Mouse (Mus musculus) retina, embryonic 14.5 days (tissue): ENCODE data around the gene Gm5741.
"Not testable (repeated sequence)": the region's sequence is repeated elsewhere in the genome, so short reads cannot be mapped to it uniquely, and the experiment has no call there.

ENCODE experiments used
- DNase-seq: peaks from one replicate; pipeline ENCODE4 v3.0.0-alpha.2; 2015; ENCODE audit warnings: low spot score

The Gm5741 gene

DNA sequence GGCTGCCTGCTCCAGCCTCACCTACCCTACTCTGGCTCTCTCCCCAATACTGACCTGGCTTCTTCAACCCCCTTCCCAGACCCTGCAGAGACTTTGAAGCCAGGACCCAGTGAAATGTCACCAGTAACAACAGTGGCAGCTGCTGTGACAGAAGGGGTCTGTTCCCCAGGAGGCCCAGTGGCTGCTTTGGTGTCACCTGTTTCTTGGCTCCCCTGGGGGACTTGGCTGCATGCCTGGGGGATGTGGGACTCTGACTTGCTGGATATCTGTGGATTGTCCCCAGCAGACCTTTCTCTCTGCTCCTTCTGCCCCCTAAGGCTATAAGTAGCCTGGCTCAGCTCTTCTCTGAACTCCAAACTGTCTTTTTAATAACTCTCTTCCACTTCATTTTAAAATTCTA lies at the start of gene Gm5741:
Gm5741 (minus strand) TSS at position 1 of the 400 bp plus-strand sequence.
- DNase-seq: no peak

- no peak for DNase-seq
Measured at GRCm38 (mm10) chr8:85116984-85117383, 49.2 kb upstream of the Gm5741 start.

DNA sequence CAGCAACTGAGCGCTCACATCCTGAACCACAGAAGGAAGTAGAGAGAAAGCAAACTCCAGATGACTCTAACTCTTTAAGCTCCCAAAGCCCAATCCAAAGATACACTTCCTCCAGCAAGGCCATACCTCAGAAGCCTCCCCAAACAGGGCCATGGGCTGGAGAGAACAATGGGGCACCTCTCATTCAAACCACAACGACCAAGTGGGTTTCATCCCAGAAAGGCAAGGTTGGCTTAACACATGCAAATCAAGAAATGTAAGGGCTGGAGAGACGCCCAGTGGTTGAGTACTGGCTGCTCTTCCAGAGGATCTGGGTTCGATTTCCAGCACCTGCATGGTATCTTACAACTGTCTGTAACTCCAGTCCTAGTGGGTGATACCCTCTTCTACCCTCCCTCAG lies 47.7 kb upstream of the Gm5741 start:
- no peak for DNase-seq

- DNase-seq: no peak
Measured at GRCm38 (mm10) chr8:85113241-85113640, 45.5 kb upstream of the Gm5741 start.

- DNase-seq: no peak
Measured at GRCm38 (mm10) chr8:85100076-85100665, 32.4 kb upstream of the Gm5741 start.

GRCm38 (mm10) chr8:85096850-85097249 lies 29.1 kb upstream of the Gm5741 start:
- DNase-seq: no peak

DNA sequence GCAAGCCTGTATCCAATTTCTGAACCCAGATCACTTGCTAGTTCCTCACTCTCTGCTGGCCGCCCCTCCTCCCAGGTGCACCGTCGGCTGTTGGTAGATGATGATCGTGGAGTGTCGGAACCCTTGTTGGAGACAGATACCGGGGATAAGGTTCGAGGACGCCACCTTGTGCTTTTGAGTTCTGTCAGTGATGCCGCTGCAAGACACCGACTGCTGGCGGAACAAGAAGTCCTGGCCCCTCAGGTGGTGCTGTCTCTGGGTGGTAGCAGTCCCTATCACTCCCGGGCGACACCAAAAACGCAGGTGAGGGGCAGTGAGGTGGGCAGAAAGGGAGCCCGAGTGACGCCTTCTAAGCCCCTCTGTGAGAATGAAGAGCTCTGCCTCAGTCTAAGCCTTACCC lies 28.4 kb upstream of the Gm5741 start:
- DNase-seq: no peak

- DNase-seq: no peak
Measured at GRCm38 (mm10) chr8:85095566-85095965, 27.8 kb upstream of the Gm5741 start.

GRCm38 (mm10) chr8:85095051-85095450 lies 27.3 kb upstream of the Gm5741 start:
- no peak for DNase-seq

GRCm38 (mm10) chr8:85091526-85092090 lies 23.8 kb upstream of the Gm5741 start:
- DNase-seq: no peak

GRCm38 (mm10) chr8:85090856-85091255 lies 23.1 kb upstream of the Gm5741 start:
- DNase-seq: no peak

- DNase-seq: no peak
Measured at GRCm38 (mm10) chr8:85088771-85089170, 21.0 kb upstream of the Gm5741 start.

GRCm38 (mm10) chr8:85086238-85086637 lies 18.5 kb upstream of the Gm5741 start:
- DNase-seq: no peak

DNA sequence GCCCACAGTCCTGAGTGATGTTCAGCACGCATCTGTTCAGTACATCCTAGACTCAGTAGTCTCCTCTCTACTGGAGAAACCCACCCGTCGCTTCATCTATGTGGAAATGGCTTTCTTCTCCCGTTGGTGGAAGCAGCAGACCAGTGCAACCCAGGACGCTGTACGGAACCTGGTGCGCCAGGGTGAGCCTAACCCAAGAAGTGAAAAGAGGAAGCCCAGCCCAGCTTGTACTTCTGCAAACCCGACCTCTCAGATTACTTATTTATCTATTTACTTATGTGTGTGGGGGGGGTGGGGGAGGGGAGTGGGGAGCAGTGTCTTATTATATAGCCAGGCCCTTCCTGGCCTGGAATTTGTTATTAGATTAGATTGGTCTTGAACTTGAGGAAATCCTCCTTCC lies 16.9 kb upstream of the Gm5741 start:
- no peak for DNase-seq

DNA sequence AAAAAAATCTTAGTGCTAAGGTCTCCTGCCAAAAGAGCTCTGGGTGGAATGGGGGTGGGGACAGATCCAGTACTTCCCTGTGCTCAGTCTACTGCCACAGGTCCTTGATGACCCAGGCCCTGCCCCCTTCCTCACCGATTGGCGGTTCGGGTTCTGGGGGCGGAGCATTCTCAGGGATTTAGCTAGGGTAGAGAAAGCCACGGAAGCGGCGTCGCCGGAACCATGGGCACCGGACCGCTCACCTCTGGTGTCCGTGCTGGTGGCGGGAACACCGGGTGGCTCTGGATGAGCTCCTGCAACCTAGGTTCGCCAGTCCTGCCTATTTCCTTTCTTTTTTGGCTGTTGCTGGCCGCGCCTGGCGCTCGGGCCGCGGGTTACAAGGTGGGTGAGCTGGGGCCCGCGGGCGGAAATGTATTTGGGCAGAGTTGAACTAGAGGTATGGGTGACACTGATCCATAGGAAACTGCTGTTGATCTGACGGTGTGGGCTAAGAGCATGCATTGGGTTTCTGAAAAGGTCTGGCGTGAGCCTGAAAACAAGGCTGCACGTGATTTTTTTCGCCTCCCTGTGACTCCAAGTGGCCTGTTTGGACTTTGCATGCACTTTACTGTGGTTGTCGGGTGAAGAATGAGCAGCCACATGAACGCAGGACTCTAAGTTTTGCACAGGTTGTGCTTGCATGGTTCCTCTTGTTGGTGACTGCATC lies 15.5 kb upstream of the Gm5741 start, which contains the start of gene Man2b1:
Man2b1 (plus strand) TSS at position 163 of the 706 bp plus-strand sequence.
- DNase-seq: peak; percentile 79

DNA sequence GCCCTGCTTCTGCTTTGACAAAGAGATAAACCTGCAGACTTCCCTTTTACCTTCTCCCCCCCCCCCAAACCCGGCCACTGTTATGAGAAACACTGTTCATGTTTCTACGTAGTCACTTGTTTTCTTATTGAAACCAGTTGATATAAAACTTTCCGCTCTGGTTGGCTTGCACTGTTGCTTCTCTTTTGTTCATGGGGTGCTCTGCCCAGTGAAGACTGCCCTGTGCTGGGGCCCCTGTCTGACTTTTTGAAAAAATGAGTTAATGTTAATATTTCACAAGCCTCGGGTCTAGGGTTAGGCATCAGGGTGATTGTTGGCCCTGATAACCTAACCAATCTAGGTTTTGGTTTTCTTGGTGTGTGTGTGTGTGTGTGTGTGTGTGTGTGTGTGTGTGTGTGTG lies 14.4 kb upstream of the Gm5741 start:
- DNase-seq: not testable (repeated sequence)

DNA sequence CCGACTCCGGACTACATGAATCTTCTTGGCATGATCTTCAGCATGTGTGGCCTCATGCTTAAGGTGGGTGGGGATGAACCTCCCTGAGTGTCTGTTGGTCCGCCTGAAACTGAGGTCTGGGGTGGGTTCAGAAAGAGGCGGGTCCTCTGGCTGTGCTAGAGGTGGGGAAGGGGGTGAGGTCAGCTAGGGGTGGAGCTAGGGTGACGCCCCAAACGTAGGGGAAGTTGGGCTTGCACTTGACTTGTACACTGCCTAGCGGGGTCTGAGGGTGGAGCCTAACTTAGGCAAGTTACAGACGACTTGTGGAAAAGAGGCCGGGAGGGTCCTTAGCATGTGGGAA lies 13.4 kb upstream of the Gm5741 start, which contains the start of gene Wdr83:
Wdr83 (minus strand) TSS at position 91 of the 340 bp plus-strand sequence.
- peak; percentile 53 for DNase-seq

DNA sequence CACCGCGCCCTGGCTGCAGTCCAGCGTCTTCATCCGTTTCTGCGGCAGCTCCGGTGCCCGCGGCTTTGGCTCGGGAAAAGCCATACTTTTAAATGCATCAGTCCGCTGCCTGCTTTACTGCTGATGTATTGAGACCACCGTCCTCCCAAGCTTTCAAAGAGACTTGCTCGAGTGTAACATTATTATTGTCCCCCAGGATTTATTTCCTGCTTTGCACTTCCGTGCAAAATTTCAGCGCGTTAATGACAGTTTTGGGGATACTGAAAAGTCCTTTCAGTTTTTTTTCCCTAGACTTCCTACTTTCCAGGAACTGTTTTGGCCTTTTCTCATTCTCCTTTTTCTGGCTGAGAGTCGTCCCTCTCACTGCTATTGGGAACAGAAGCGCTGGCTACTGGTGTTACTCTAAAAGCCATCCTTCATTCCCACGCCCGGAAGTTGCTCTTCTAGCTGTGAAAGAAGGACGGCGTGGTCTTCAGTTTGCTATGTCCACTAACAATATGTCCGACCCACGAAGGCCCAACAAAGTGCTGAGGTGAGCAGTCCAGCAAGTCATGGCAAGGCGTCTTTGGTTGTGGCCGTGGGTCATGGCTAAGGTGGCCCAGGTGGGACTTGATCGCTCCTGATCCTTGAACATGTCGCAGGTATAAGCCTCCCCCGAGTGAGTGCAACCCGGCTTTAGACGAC lies 12.9 kb upstream of the Gm5741 start, which contains the start of gene Wdr83os:
Wdr83os (plus strand) TSS at position 209 of the 684 bp plus-strand sequence.
- peak; percentile 82 for DNase-seq

GRCm38 (mm10) chr8:85080214-85080531 lies 12.4 kb upstream of the Gm5741 start:
- DNase-seq: no peak

- peak; percentile 95 for DNase-seq
Measured at GRCm38 (mm10) chr8:85076993-85077392, 9.2 kb upstream of the Gm5741 start.

DNA sequence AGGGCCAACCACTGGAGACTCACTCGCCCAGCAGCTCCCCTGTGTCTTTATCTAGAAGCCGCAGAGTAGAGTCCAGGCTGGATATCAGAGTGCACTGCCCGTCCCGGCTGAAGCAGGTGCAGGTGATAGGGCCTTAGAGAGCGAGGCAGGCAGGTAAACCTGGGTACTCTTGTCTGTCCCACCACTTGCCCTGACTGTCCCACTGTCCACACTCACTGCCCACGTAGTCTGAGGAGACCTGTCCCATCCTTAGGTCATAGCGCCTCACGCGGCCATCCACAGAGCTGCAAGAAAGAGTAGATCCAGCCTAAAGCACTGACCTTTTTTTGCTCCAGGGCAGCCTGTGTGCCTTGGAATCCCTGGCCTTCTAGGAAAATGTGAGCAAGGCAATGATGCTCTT lies 8.2 kb upstream of the Gm5741 start:
- peak; percentile 67 for DNase-seq

GRCm38 (mm10) chr8:85074617-85075016 lies 6.8 kb upstream of the Gm5741 start:
- no peak for DNase-seq

GRCm38 (mm10) chr8:85074167-85074566 lies 6.4 kb upstream of the Gm5741 start:
- DNase-seq: no peak
